Mouse (Mus musculus) fibroblast of lung, adult 2 months (primary cell): Measurements from ENCODE around the gene Gpr156.
"Not testable (repeated sequence)": the region's sequence is repeated elsewhere in the genome, so short reads cannot be mapped to it uniquely, and the experiment has no call there.

ENCODE experiments used
- DNase-seq: peaks from one replicate; pipeline ENCODE4 v3.0.0-alpha.2; 2011; ENCODE audit warnings: low read depth

The Gpr156 gene

DNA sequence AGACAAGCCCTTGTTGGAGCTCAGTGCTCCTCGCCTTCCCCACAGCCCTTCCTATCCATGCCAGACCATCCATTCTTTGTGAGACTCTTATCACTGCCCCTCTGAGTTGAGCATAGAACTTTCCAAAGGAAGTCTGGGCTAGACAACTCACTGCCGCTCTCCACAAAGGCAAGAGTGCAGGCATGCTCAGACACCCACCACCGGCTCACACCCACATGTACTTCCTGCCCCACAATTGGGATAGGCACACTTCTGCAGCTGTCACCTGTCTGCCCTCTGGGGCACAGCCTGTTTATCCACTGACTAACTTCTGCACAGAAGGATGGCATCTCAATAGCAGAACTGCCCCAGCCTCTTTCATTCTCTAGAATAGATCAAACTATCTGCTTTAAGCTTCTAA is 86.2 kb downstream of the Gpr156 start:
- no peak for DNase-seq

DNA sequence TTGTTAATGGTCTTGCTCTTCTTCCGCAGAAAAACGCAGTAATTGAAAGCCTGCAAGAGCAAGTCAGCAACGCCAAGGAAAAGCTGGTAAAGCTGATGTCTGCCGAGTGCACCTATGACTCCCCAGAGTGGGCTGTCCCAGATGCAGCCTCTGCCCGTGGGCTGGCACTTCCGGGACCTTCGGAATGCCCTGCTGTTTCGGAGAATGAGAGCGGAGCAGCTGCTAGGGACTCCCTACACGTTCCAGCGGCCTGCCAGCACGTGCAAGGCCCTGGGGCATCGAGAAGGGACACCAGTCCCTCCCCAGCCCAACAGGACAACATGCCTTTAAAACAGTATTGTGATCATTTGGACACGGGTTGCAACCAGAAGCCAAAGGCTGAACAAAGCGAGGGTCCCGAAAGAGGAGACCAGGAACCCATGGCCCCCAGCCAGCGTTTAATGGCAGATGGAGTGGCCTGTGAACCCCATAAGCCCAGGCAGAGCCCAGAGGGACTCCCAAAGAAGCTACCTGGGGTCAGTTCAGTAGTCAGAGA is 88.3 kb downstream of the Gpr156 start:
- DNase-seq, result no peak

DNA sequence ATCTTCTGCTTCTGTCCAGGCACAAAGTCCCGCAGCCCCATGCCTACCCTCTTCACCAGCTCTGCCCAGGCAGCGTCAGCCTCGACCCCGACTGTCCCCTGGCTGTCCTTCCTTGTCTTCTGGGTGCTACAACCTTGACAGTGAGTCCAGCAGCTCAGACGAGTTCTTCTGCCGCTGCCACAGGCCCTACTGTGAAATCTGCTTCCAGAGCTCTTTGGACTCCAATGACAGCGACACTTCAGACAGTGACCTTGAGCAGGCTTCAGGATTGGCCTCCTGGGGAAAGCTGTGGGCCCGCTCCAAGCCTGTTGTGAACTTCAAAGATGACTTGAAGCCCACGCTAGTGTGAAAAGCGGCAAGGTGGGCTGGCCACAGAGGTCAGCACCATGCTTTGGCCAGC is 89.2 kb downstream of the Gpr156 start:
- no peak for DNase-seq

DNA sequence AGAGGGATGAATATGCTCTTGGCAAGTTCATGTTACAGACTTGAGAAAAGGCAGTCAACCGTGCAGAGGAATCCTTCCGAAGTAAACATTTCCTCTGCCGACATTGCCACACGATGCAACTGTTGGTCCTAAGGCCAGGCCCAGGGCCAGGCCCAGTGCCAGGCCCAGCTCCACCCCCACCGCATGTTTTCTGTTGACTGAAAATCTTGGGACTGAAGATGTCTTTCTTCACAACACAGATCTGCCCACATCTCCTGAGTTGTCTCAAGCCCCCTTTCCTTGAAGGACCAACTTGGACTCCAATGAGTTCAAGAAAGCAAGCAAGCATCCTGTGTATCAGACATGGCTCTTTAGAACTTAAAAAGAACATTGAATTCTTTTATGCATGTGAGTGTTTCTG is 92.1 kb downstream of the Gpr156 start:
- no peak for DNase-seq

- no peak for DNase-seq
Observed at GRCm38 (mm10) chr16:38009041-38009825, 92.9 kb downstream of the Gpr156 start.

DNA sequence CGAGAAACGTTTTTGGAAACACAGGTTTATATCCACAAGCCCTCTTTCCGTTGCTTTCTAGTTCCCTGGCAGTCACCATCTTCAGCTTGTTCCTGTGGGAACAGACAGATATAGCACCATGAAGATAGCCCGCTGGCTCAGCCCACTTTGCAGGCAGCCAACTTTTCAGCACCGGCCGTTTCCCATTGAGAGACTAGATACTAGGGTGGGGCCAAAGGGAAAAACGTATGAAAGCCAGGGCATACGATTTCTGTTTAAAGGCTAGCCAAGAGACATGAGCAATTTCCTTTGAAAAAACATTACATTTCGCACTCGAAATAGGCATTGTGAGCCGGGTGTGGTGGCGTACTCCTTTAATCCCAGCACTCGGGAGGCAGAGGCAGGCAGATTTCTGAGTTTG is 95.2 kb downstream of the Gpr156 start:
- no peak for DNase-seq

GRCm38 (mm10) chr16:38012382-38012781 is 96.1 kb downstream of the Gpr156 start:
- DNase-seq, result peak; percentile 40

GRCm38 (mm10) chr16:38012891-38013290 is 96.6 kb downstream of the Gpr156 start:
- DNase-seq, result no peak

DNA sequence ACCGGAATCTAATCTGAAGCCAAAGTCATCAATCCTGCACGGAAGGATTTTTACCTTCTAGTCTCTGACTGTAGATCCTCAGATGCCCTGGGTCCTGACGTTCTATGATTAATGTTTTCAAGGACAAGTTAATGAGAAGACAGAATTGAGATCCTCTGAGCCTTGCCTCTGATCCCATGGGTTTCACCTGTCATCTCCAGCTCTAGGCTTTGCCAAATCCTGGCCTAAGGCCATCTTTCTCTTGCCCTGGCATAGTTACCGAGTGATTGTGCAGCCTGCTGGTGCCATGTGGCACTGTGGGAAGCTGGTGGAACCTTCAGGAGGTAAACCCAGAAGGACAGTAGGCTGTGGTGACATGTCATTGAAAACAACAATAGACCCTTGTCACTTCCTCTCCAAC is 98.7 kb downstream of the Gpr156 start:
- DNase-seq, result no peak

- DNase-seq, result no peak
Observed at GRCm38 (mm10) chr16:38016928-38017524, 100.7 kb downstream of the Gpr156 start.

DNA sequence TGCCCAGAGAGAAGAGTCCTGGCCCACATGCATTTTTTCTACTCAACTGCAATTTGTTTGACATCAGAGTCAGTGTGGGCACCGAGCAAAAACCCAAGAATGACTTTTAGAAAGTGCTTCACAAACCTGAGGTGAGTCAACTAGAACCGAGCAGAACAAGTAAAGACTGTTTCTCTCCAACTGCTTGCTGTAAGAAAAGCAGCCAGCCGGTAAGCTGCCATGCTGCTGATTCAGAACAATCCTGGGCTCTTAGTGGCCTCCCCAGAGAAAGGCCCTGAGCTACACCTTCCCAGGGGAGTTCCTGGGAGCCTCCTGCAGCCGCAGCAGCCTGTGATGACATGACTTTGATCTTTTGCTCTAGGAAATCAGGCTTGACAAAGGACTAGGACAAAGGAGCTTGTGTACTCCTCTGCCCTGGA is 101.7 kb downstream of the Gpr156 start:
- DNase-seq, result peak; percentile 59

DNA sequence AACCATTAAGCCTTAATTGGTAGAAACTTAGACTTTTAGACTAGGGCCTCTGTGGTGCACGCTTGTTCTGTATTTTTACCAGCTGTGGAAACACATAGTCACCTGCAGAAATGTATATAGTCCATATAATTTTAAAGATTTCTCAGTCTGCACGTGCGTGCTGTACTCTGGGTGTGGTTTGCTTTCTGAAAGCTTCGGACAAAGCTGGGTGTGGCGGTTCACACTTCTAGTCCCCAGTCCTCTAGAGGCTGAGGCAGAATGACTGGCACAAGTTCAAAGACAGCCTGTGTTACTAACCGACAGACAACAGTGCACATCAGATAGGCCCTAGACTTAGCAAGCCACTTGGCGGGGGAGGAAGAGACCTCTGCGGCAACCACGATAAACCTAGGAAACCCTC is 116.3 kb downstream of the Gpr156 start:
- DNase-seq, result no peak

DNA sequence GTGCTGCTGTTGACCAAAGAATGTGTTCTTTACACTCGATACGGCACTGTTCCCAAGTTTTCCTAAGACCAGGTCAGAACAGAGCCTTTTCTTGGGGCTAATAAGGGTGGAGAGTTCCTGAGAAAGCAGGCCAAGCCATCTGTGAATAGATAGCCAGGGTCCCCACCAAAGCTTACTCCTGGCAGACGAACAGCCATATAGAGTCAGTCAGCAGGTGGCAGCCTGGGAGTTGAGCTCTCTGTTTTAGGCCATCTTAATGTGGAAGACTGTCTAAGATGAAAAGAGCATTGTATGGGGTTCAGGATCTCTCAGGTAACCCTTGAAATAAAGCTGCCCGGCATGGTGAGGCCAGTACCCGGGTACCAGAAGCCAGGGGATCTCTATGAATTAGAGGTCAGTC is 116.8 kb downstream of the Gpr156 start:
- DNase-seq, result no peak

- DNase-seq, result not testable (repeated sequence)
Observed at GRCm38 (mm10) chr16:38038101-38038500, 121.8 kb downstream of the Gpr156 start.

GRCm38 (mm10) chr16:38042160-38042559 is 125.9 kb downstream of the Gpr156 start:
- DNase-seq, result no peak

DNA sequence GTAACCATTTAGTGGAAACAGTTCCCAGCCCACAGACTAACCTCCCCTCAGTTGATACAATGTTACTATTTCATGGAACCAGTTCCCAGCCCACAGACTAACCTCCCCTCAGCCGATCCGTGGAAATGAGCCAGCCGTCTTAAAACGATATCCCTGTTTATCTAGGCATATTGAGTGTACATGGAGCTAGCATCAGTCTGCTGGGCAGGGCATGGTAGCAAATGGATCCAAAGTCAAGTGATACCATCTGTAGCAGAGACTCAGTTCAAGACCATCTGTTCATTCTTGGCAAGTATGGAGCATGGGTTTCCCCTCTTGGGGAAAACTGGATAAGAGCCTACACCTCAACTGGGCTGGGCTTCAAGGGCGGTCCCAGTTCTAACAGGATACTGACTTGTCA is 128.3 kb downstream of the Gpr156 start:
- DNase-seq, result no peak

GRCm38 (mm10) chr16:38047781-38048558 is 131.7 kb downstream of the Gpr156 start:
- DNase-seq, result no peak
